In genomic region chr10:108389927-108390287, GRCm38 (mm10) we compare ENCODE assay signal across 9 mouse cellular contexts. TPM values are rescaled to one million over a fixed set of nuclear protein-coding genes. Genes with fewer than 3 reads are reported as not detected.
DNase-seq lines count a peak whose midpoint lies in the region; ATAC-seq lines count a peak whose summit lies in the region.
"Had no signal": no experiment of that assay in that cellular context is flagged by ENCODE, and none has a peak within 500 bp of the region (broad histone marks: within the 10 kb centered on the region; RNA-seq: fewer than 3 reads in every experiment).

No protein-coding gene starts in this region.

- H3K27ac ChIP-seq in hindbrain, embryonic 15.5 days (replicated peaks) = no peak overlapping the region
- H3K27ac ChIP-seq in midbrain, embryonic 11.5 days (ENCODE audit: low read depth, low read length) = no peak overlapping the region

- ATAC-seq in hindbrain, embryonic 15.5 days (ENCODE audit: low FRiP score, low read depth) = peak; percentile 34; the same call in 1 of the 2 replicates
- ATAC-seq in midbrain, embryonic 11.5 days (ENCODE audit: low FRiP score) = peak; percentile 56; the same call in 1 of the 2 replicates
- no peak for ATAC-seq in megakaryocyte progenitor cell, adult 5-6 weeks (replicated peaks; ENCODE audit: poor library complexity)

- H3K9ac ChIP-seq in hindbrain, embryonic 15.5 days = no peak overlapping the region
- no peak overlapping the region for H3K9ac ChIP-seq in midbrain, embryonic 11.5 days (ENCODE audit: low read length)

- H3K9me3 ChIP-seq in hindbrain, embryonic 15.5 days = no peaks in the 10 kb centered on the region
- H3K9me3 ChIP-seq in midbrain, embryonic 11.5 days (ENCODE audit: control insufficient read depth, low read length) = no peaks in the 10 kb centered on the region

- WGBS in hindbrain, embryonic 15.5 days = 26% methylated on average over 4 of the region's 4 CpGs
- WGBS in midbrain, embryonic 11.5 days = 20% methylated on average over 4 of the region's 4 CpGs

- peaks cover 9% of the 10 kb centered on the region for H3K4me1 ChIP-seq in hindbrain, embryonic 15.5 days (replicated peaks)
- H3K4me1 ChIP-seq in midbrain, embryonic 11.5 days (ENCODE audit: control insufficient read depth, insufficient read depth, low read length) = peaks cover 10% of the 10 kb centered on the region

- H3K4me3 ChIP-seq in hindbrain, embryonic 15.5 days = no peak overlapping the region
- H3K4me3 ChIP-seq in midbrain, embryonic 11.5 days (ENCODE audit: low read depth, low read length) = no peak overlapping the region

- DNase-seq in gastrocnemius, postnatal 10 days = peak; percentile 16
- no peak for DNase-seq in gastrocnemius, adult 8-10 months (ENCODE audit: low spot score in 2 of 2)
- DNase-seq in NIH3T3 (ENCODE audit: low read depth) (peak; percentile 38), liver (no peak)
- DNase-seq in midbrain, embryonic 11.5 days (ENCODE audit: low spot score, missing footprints) = peak; percentile 82
- no peak for DNase-seq in natural killer cell, adult 2 months (ENCODE audit: low spot score in 2 of 2)
- DNase-seq: cerebellum, adult 18-20 months had no signal

- no peak overlapping the region for H3K4me2 ChIP-seq in hindbrain, embryonic 15.5 days
- no peak overlapping the region for H3K4me2 ChIP-seq in midbrain, embryonic 11.5 days

- no peaks in the 10 kb centered on the region for H3K36me3 ChIP-seq in hindbrain, embryonic 15.5 days
- H3K36me3 ChIP-seq in midbrain, embryonic 11.5 days (ENCODE audit: control insufficient read depth, insufficient read depth, low read length) = no peaks in the 10 kb centered on the region

- no peaks in the 10 kb centered on the region for H3K27me3 ChIP-seq in hindbrain, embryonic 15.5 days
- H3K27me3 ChIP-seq in midbrain, embryonic 11.5 days (ENCODE audit: control insufficient read depth, insufficient read depth, low read length) = no peaks in the 10 kb centered on the region

RNA-seq across cellular contexts. Expression of gene Pawr, which starts 58.0 kb away (rescaled TPM):
- total RNA-seq in gastrocnemius, postnatal 10 days (2021) = 1 to 10 TPM; 1.7 to 2.2 TPM
- 1 to 10 TPM in 1 of 4 experiments, under 1 TPM in 3; 0.46 to 1.3 (median 0.47) TPM for total RNA-seq in gastrocnemius, adult 8-10 months (2022)
- 3.8 TPM in 2 replicates for polyA plus RNA-seq in hindbrain, embryonic 15.5 days (2015; fragmentation: Nextera tagmentation; extraction: Ambion mirVana)
- 14.4 and 14.5 TPM in 2 replicates for polyA plus RNA-seq in midbrain, embryonic 11.5 days (2014; fragmentation: Nextera tagmentation; extraction: Ambion mirVana)
- total RNA-seq in megakaryocyte progenitor cell, adult 5-6 weeks (2015) = 0.54 and 0.64 TPM in 2 replicates
- 0.17 TPM in 1 of 2 replicates, not detected in the other for total RNA-seq in megakaryocyte progenitor cell, adult 5-6 weeks (2017)

Comparison
In these comparisons a context has a peak if more than half of its experiments do, and no peak if none do; other contexts are left out.
1. DNase-seq: peak in gastrocnemius, postnatal 10 days (single experiment), NIH3T3 (single experiment) and midbrain, embryonic 11.5 days (single experiment); none in gastrocnemius, adult 8-10 months (0 of 2), natural killer cell, adult 2 months (0 of 2) and liver (single experiment).